Mouse (Mus musculus) intestine, embryonic 16.5 days (tissue): ENCODE measurements at regions not wholly inside any gene's neighbourhood (a gene's known extent, or its start where the extent isn't known, plus 50 kb on each side); places are given as distances from the start of the nearest gene placed in this dataset.
A peak's percentile ranks its signal among the peaks of the same experiment; 100 is the strongest.
"Not testable (repeated sequence)": the region's sequence is repeated elsewhere in the genome, so short reads cannot be mapped to it uniquely, and the experiment has no call there.

Source experiments
- ATAC-seq: fragments of 200-750 bp; cut with Nextera tagmentation; 2 replicates; pipeline ENCODE4 v1.8.0; 2017; ENCODE audit warnings: moderate TSS enrichment, moderate library complexity
- H3K27ac ChIP-seq: fragments of 300-500 bp; sonication (generic); 2 replicates; pipeline ENCODE4 v1.5.1; 2014; ENCODE audit warnings: mild to moderate bottlenecking, low read length
- H3K27me3 ChIP-seq: fragments of 300-500 bp; sonication (generic); replicated peaks from 2 replicates; pipeline ENCODE4 v1.6.1; 2014; ENCODE audit warnings: low read length, control low read depth, mixed read lengths; ENCODE audit not compliant: control insufficient read depth, insufficient read depth
- H3K36me3 ChIP-seq: fragments of 300-500 bp; sonication (generic); 2 replicates; pipeline ENCODE4 v1.6.1; 2014; ENCODE audit warnings: low read length, control low read depth; ENCODE audit not compliant: control insufficient read depth, insufficient read depth
- H3K4me1 ChIP-seq: fragments of 300-500 bp; sonication (generic); 2 replicates; pipeline ENCODE4 v1.6.1; 2014; ENCODE audit warnings: low read length, control low read depth, mixed read lengths; ENCODE audit not compliant: control insufficient read depth, insufficient read depth
- H3K4me2 ChIP-seq: fragments of 300-500 bp; sonication (generic); 2 replicates; pipeline ENCODE4 v1.6.1; 2014; ENCODE audit warnings: low read depth, low read length, control low read depth
- H3K4me3 ChIP-seq: fragments of 300-500 bp; sonication (generic); 2 replicates; pipeline ENCODE4 v1.5.1; 2014; ENCODE audit warnings: mild to moderate bottlenecking, low read length
- H3K9ac ChIP-seq: fragments of 300-500 bp; sonication (generic); 2 replicates; pipeline ENCODE4 v1.6.1; 2014; ENCODE audit warnings: low read depth, low read length
- H3K9me3 ChIP-seq: fragments of 300-500 bp; sonication (generic); 2 replicates; pipeline ENCODE4 v1.6.1; 2016; ENCODE audit warnings: low read length, control low read depth; ENCODE audit not compliant: control insufficient read depth
- WGBS: fragments of 180-500 bp; shearing (Covaris S2); extraction: QIAGEN DNeasy Blood & Tissue Kit; methylation state at CpG from one replicate; pipeline ENCODE4 v1.1.7; 2014; 5-methylcytosine and 5-hydroxymethylcytosine counted together

DNA sequence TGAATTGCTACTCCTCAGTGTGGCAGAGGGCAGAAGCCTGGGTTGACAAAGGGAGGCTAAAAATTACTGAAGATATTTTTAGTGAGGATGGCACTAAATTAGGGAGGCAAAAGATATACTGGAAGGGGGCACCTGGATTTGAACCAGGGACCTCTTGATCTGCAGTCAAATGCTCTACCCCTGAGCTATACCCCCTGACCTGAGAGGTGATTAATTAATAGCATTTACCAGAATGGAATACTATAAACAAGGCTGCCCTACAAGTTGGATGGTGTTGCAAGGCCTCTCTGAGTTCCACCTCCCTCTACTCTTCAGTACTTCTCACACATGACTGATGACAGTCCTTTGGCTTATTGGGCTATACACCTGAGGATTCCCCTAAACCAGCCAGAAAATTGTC lies 136.6 kb upstream of the Zfp746 start:
- Histone ChIP-seq H3K4me1 (no peaks in the 10 kb centered on the region), H3K9ac (no peak overlapping the region), H3K4me3 (no peak overlapping the region), H3K27ac (no peak overlapping the region), H3K9me3 (no peaks in the 10 kb centered on the region), H3K4me2 (no peak overlapping the region), H3K36me3 (no peaks in the 10 kb centered on the region), H3K27me3 (no peaks in the 10 kb centered on the region)
- no peak for ATAC-seq

- H3K27ac ChIP-seq, H3K9me3 ChIP-seq, H3K4me2 ChIP-seq, H3K4me3 ChIP-seq, H3K9ac ChIP-seq, H3K4me1 ChIP-seq, ATAC-seq, H3K36me3 ChIP-seq, H3K27me3 ChIP-seq: not testable (repeated sequence)
- WGBS: 53% methylated on average over 1 of the region's 1 CpGs
These were observed 135.4 kb upstream of the Zfp746 start for GRCm38 (mm10) chr6:48221806-48222205.

DNA sequence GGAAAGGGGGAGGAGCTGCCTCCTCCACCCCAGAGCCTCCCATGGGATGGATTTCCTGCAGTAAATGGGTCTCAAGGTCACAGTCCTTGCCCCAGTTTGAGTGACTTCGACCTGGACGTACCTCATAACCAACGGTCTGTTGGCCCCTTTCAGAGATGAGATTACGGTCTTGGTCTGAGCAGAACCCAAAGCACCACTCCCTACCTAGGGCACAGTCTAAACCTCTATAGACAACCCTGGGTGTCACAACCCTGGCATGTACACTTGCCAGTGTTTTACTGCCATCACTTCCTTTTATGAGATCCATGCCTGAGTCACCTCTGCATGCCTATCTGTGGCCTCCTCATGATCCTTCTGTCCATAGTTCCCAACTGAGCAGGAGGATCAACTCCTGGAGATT lies 128.8 kb upstream of the Zfp746 start:
- H3K9ac ChIP-seq: no peak overlapping the region
- no peak overlapping the region for H3K4me3 ChIP-seq
- H3K4me2 ChIP-seq: no peak overlapping the region
- peak; percentile 40; the same call in 1 of the 2 replicates for ATAC-seq
- H3K27me3 ChIP-seq: no peaks in the 10 kb centered on the region
- no peaks in the 10 kb centered on the region for H3K9me3 ChIP-seq
- H3K27ac ChIP-seq: no peak overlapping the region
- WGBS: 64% methylated on average over 4 of the region's 4 CpGs
- H3K4me1 ChIP-seq: no peaks in the 10 kb centered on the region
- H3K36me3 ChIP-seq: no peaks in the 10 kb centered on the region

DNA sequence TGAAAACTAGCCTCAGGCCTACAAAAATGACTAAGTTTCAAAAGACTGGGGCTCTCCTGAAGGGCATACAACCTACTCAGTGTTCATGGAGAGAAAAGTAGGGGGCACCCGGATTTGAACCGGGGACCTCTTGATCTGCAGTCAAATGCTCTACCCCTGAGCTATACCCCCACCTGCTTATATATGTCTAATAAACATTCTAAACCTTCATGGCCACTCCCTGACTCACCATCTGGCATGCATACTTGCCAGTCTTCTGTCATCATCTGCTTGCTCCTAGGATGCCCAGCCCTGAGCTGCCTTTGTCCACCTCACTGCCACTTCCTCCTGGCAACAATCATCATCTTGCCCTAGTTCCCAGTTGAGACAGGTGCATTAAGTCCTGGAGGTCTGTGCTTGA lies 123.3 kb upstream of the Zfp746 start:
- Histone ChIP-seq H3K27ac (no peak overlapping the region), H3K4me2 (no peak overlapping the region), H3K36me3 (no peaks in the 10 kb centered on the region), H3K27me3 (no peaks in the 10 kb centered on the region), H3K9ac (no peak overlapping the region), H3K9me3 (no peaks in the 10 kb centered on the region), H3K4me3 (no peak overlapping the region), H3K4me1 (no peaks in the 10 kb centered on the region)
- 89% methylated on average over 2 of the region's 2 CpGs for WGBS
- no peak for ATAC-seq

DNA sequence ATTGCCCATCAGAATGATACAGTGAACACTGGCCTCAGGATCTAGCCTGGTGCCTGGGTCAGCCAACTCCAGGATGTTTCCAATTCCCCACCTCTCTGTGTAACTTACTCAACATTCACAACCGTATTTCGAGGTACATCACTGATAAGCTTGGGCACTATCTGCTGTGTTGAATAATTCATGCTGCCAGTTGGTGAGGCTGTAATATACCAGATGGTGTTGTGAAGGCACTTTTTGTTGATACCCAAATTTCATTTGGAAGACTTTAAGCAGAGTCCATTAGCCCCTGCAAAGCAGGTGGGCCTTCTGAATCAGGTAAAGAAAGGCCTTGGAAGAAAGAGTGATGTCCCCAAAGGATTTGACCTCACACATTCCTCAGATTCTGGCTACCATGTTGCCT lies 122.7 kb upstream of the Zfp746 start:
- 88% methylated on average over 2 of the region's 2 CpGs for WGBS
- Histone ChIP-seq H3K9ac (no peak overlapping the region), H3K9me3 (no peaks in the 10 kb centered on the region), H3K27ac (no peak overlapping the region), H3K4me1 (no peaks in the 10 kb centered on the region), H3K36me3 (no peaks in the 10 kb centered on the region), H3K4me2 (no peak overlapping the region), H3K4me3 (no peak overlapping the region), H3K27me3 (no peaks in the 10 kb centered on the region)
- ATAC-seq: no peak

GRCm38 (mm10) chr6:48205722-48206121 lies 119.3 kb upstream of the Zfp746 start:
- Histone ChIP-seq H3K9ac (no peak overlapping the region), H3K4me3 (no peak overlapping the region), H3K36me3 (no peaks in the 10 kb centered on the region), H3K4me2 (no peak overlapping the region), H3K9me3 (no peaks in the 10 kb centered on the region), H3K27ac (no peak overlapping the region), H3K27me3 (no peaks in the 10 kb centered on the region), H3K4me1 (no peaks in the 10 kb centered on the region)
- no peak for ATAC-seq
- 91% methylated on average over 5 of the region's 5 CpGs for WGBS

- Histone ChIP-seq H3K9ac (no peak overlapping the region), H3K4me2 (no peak overlapping the region), H3K9me3 (no peaks in the 10 kb centered on the region), H3K27me3 (no peaks in the 10 kb centered on the region), H3K4me3 (no peak overlapping the region), H3K4me1 (no peaks in the 10 kb centered on the region), H3K36me3 (no peaks in the 10 kb centered on the region), H3K27ac (no peak overlapping the region)
- no peak for ATAC-seq
- 45% methylated on average over 3 of the region's 3 CpGs for WGBS
These were observed 113.6 kb upstream of the Zfp746 start for GRCm38 (mm10) chr6:48199951-48200350.

- Histone ChIP-seq H3K4me1 (no peaks in the 10 kb centered on the region), H3K4me3 (no peak overlapping the region), H3K27me3 (no peaks in the 10 kb centered on the region), H3K9me3 (no peaks in the 10 kb centered on the region), H3K36me3 (no peaks in the 10 kb centered on the region), H3K27ac (no peak overlapping the region), H3K9ac (no peak overlapping the region), H3K4me2 (no peak overlapping the region)
- WGBS: 84% methylated on average over 1 of the region's 1 CpGs
- ATAC-seq: no peak
These were observed 112.4 kb upstream of the Zfp746 start for GRCm38 (mm10) chr6:48198806-48199205.

DNA sequence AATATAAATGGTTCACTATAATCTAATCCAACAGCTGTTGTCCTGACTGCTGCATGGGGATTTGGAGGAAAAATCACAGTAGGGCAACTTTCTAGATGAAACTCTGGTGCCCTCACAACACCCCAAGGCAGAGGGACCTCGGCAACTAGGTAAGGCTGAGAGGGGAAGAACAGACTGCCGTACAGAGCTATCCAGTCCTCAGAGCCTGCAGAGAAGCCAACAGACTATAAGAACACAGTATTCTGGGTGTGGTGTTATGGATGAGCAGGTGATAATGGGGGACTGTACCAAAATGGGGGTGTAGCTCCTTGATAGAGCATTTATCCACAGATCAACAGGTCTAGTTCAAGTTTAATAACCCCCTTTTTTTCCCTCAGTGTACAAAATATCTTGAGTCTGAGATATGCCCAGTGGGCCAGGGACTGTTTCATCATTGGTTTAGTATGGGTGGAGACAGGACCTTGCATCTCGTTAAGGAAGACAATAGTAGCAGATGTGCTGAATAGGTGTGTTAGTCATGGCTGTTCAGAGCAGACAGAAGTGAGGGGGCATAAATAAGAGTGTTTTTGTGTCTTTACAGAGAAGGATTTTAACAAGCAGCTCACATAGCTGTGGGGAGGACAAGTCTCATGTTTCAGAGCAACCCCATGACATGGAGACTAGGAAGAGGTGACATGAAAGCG lies 111.4 kb upstream of the Zfp746 start:
- WGBS: 79% methylated on average over 4 of the region's 4 CpGs
- Histone ChIP-seq H3K27me3 (no peaks in the 10 kb centered on the region), H3K36me3 (no peaks in the 10 kb centered on the region), H3K9ac (no peak overlapping the region), H3K9me3 (no peaks in the 10 kb centered on the region), H3K4me2 (no peak overlapping the region), H3K27ac (no peak overlapping the region), H3K4me1 (no peaks in the 10 kb centered on the region), H3K4me3 (no peak overlapping the region)
- ATAC-seq: no peak

GRCm38 (mm10) chr6:48188363-48188762 lies 102.0 kb upstream of the Zfp746 start:
- not testable (repeated sequence) for H3K9me3 ChIP-seq, ATAC-seq, H3K36me3 ChIP-seq, H3K4me1 ChIP-seq, H3K4me2 ChIP-seq, H3K4me3 ChIP-seq, H3K9ac ChIP-seq, H3K27me3 ChIP-seq, H3K27ac ChIP-seq
- 72% methylated on average over 2 of the region's 2 CpGs for WGBS
